Mouse (Mus musculus): Measurements from ENCODE around the gene Tbc1d10b.

The Tbc1d10b gene

GRCm38 (mm10) chr7:127225147-127225995, 17.1 kb upstream of the Tbc1d10b start:
- no peak for DNase-seq (ENCODE audit: extremely low read depth, low read depth, low spot score)

- no peak for DNase-seq (ENCODE audit: extremely low read depth, low read depth, low spot score)
Observed at GRCm38 (mm10) chr7:127224616-127225015, 16.3 kb upstream of the Tbc1d10b start.

GRCm38 (mm10) chr7:127223515-127224478, 15.5 kb upstream of the Tbc1d10b start:
- no peak for DNase-seq (ENCODE audit: extremely low read depth, low read depth, low spot score)

DNA sequence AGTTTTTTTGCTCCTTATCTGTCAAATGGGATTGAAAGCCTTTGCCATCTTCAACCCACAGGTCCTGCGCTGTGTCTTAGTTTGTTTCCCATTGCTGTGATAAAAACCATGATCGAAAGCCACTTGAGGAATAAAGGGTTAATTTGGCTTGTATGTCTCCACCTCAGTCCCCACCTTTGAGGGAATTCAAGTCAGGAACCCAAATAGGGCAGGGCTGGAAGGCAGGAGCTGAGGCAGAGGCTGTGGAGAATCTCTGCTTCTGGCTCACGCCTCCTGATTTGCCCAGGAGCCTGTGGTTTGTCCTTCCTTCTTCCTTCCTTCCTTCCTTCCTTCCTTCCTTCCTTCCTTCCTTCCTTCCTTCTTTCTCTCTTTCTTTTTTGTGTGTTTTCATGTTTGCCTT, 14.8 kb upstream of the Tbc1d10b start:
- DNase-seq (ENCODE audit: extremely low read depth, low read depth, low spot score), result no peak

DNA sequence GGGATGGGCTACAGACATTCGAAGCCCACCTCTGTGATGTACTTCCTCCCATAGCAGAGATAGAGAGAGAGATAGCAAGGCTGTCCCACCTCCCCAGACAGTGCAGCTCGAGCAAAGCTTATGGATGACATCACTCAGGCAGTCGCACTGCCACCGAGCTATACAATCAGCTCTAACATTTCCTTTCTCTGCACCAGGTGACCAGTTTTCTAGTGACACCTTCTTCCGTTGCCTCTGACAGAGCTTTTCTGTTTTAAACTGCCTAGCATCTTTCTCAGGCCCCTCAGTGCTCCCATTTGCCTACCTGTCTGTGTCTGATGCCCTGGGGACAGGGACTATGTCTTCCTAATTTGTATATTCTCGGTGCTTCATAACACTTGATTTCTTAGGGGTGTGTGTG, 12.2 kb upstream of the Tbc1d10b start:
- DNase-seq (ENCODE audit: extremely low read depth, low read depth, low spot score), result no peak

DNA sequence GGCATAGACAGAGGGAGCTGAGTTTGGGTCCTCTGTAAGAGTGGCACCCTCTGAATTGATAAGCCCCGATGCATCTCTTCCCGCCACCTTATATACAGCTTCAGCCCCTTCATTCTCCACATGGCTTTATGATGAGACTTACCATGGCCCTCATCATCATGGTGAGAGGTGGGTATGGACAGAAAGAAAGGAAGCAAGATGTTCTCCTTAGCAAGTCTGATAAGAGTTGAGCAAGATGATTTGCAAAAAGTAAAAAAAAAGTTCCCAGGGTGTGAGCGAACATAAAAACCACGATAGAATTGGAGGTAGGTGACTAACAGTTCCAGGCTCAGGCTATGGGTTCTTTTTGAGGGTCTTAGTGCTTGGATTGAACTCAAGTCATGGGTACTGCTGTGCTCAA, 10.4 kb upstream of the Tbc1d10b start:
- DNase-seq (ENCODE audit: extremely low read depth, low read depth, low spot score), result no peak

DNA sequence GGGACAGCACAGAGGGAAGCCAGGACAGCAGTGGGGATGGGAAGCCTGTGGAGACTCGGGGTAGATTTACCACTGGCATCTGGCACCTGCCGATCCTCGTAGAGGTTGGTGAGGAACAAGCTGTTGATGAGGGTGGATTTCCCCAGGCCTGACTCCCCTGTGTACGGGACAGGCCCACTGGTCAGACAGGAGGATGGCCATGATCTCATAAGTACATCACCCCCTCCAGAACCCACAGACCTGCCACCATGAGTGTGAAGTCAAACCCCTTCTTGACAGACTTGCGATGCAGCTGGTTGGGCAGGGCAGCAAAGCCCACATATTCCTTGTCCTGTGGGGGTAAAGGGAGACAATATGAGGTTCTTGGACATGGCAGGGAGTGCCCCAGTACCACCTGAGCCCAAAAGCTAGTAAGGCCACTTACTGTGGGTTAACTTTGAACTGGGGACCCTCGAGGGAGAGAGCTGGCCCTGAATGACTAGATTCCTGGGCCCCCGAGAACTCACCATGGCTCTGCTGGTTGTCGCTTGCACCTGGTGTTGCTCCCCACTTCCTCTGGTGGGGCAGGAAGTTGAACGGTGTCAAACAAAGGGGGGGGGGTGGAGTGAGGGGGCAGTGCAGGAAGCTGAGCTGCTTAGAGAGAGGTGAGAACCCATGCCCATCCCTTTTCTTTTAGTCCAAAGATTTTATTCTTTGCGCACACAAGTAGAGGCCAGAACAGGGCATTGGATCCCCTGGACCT, 9.8 kb upstream of the Tbc1d10b start:
- no peak for DNase-seq (ENCODE audit: extremely low read depth, low read depth, low spot score)

GRCm38 (mm10) chr7:127217475-127217874, 9.2 kb upstream of the Tbc1d10b start:
- no peak for DNase-seq (ENCODE audit: extremely low read depth, low read depth, low spot score)

DNA sequence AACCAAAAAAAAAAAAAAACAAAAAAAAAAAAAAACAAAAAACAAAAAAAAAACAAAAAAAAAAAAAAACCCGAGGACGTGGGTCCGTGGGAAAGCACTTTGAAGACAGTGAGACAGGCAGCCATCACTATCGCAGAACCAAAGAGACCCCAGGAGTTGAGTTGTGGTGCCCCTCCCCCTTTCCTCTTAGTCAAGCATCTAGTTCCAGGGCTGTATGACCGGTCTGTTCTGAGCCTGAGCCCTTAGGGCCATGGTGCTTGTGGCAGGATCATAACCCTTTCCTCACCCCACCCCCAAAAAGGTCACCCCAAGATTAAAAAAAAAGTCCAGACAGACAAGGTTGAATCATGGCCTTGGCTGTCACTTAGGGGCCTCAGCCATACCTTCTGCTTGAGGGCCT, 8.0 kb upstream of the Tbc1d10b start:
- DNase-seq (ENCODE audit: extremely low read depth, low read depth, low spot score), result no peak

GRCm38 (mm10) chr7:127214981-127215871, 7.0 kb upstream of the Tbc1d10b start:
- no peak for DNase-seq (ENCODE audit: extremely low read depth, low read depth, low spot score)

DNA sequence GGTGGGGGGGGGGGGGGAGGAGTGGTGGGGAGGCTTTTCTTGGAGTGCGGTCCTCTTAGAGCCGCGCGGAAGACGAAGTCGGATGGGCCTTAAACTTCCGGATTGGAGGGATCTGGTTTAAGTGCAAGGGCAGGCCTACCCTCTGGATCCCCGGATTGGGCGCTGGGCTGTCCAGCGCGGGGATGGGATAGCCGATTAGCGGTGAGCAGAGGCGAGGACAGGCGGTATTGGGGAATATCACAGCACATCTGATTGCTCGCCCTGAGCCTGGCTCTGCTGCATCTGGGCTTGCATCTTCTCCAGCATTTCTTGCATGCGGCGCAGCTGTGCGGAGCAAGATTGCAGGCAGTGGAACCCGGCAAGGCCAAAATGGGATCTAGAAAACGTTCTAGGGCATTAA, 6.3 kb upstream of the Tbc1d10b start:
- no peak for DNase-seq (ENCODE audit: extremely low read depth, low read depth, low spot score)

- no peak for DNase-seq (ENCODE audit: extremely low read depth, low read depth, low spot score)
Observed at GRCm38 (mm10) chr7:127213930-127214329, 5.7 kb upstream of the Tbc1d10b start.

DNA sequence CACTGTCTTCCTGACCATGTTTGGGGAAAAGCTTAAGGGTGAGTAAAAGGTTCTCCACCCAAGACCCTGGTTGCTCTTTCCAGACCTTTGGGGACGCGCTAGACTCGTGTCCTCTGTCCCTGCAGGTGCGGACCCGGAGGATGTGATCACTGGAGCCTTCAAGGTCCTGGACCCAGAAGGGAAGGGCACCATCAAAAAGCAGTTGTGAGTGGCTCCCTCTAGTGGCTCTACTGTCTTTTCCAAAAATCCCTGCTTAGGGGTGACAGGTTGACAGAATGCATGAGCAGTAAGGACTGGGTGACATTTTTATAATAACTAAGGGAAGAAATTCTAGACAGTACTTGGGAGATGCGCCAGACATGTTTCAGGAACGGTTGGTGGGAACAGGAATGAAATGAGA, 5.2 kb upstream of the Tbc1d10b start:
- DNase-seq (ENCODE audit: extremely low read depth, low read depth, low spot score), result no peak

- DNase-seq (ENCODE audit: extremely low read depth, low read depth, low spot score), result no peak
Observed at GRCm38 (mm10) chr7:127212432-127213250, 4.4 kb upstream of the Tbc1d10b start.

DNA sequence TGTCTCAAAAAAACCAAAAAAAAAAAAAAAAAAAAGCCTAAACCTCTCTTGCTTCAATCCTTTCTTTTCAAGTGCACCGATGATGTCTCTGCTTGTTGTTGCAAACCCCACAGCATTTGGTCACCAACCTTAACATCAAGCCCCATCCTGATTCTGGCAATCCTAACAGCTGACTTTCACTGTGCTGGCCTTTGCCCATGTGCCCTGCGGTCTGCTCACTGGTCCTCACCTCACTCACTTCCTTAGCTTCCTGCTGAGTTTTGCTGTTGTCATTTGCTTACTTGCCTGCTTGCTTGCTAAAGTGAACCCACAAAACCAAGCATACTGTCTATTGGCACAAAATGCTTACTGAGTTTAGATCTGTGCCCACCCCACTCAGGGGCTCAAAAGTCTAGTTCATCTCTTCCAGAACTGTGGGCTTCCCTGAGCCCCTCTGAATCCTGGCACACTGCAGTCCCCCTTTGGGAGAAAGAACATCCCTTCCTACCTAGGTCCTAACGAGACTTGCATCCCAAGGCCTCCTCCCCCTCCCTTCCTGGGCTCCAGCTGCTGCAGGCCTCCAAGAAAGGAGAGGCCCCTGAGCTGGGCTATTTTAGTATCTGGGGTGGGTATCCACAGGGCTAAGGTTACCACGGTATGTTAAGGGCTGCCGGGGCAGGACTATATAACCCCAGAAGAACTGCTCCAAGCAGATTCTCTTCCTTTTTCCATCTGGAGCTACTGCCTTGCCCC, 2.9 kb upstream of the Tbc1d10b start:
- no peak for DNase-seq (ENCODE audit: extremely low read depth, low read depth, low spot score)

DNA sequence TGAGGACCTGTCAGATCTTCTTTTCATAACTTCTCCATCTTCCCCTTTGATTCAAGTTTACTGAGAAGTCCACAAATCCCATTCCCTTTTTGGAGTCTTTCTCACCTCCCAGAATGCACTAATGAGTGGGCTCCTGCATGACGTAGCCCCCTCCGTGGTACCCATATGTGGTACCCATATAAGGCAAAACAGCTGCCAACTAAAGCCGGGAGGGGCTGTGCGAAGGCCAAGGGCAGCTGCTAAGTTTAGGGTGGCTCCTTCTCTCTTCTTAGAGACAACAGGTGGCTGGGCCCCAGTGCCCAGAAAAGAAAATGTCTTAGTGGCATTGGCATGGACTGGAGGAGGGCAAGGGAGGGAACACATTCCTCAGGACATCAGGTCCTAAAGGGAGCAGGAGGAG, 2.0 kb upstream of the Tbc1d10b start:
- no peak for DNase-seq (ENCODE audit: extremely low read depth, low read depth, low spot score)

GRCm38 (mm10) chr7:127209851-127210250, 1.6 kb upstream of the Tbc1d10b start:
- no peak for DNase-seq (ENCODE audit: extremely low read depth, low read depth, low spot score)

DNA sequence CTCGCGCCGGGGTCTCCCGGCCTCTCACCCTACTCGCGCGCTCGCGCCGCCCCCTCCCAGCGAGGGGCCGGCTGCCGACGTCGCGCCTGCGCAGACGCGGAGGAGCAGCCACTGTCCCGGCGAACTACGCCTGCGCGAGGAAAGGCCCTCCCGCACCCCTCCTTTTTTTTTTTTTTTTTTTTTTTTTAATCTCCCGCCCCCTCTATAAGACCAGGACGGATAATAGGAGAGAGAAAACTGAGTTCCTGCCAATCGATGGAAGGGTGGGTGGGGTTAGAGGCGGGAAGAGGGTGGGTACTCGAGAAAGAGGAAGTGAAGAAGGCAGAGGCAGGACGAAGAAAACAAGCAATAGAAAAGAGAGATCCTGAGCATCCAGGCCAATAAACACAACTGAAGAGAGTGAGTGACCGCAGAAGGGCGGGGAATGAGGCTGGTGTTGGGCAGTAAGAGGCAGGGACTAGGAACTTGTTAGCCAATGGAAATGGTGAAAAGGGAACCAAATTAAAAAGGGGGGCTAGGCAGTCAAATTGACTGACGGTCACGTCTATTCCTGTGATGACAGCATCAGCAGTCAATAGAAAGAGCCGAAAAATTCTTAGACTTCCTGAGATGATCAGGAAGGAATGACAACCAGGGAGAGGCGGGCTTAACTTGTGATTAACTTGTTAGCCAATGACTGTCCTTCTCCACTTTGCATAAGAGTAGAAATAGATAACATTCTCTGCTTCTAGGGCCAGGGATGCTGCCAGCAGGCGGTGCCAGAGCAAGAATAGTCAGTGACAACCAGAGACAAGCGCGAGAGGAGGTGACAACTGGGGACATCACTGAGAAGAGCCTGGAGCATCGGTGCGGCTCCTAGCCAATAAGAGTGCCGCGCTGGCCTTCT, 528 bp upstream of the Tbc1d10b start, which contains the start of gene Mylpf:
TSS of gene Mylpf (plus strand) at position 338 of the 886 bp plus-strand sequence.
- peak; percentile 99 for DNase-seq (ENCODE audit: extremely low read depth, low read depth, low spot score)
